Mouse (Mus musculus) forebrain, embryonic 16.5 days (tissue): ENCODE results near the gene Fgf12. TPM values are rescaled to one million over a fixed set of nuclear protein-coding genes. Genes with fewer than 3 reads are reported as not detected.
A peak's percentile ranks its signal among the peaks of the same experiment; 100 is the strongest.

Experiments used
- ATAC-seq: fragments of 200-750 bp; cut with Nextera tagmentation; 2 replicates; pipeline ENCODE4 v1.8.0; 2017; ENCODE audit warnings: mild to moderate bottlenecking, moderate library complexity
- H3K27ac ChIP-seq: fragments of 300-500 bp; sonication (generic); 2 replicates; pipeline ENCODE4 v1.5.1; 2014; ENCODE audit warnings: low read length, control low read depth
- H3K27me3 ChIP-seq: fragments of 300-500 bp; sonication (generic); replicated peaks from 2 replicates; pipeline ENCODE4 v1.6.1; 2014; ENCODE audit warnings: low read length; ENCODE audit not compliant: control insufficient read depth, insufficient read depth
- H3K36me3 ChIP-seq: fragments of 300-500 bp; sonication (generic); 2 replicates; pipeline ENCODE4 v1.6.1; 2014; ENCODE audit not compliant: control insufficient read depth, insufficient read depth
- H3K4me1 ChIP-seq: fragments of 300-500 bp; sonication (generic); replicated peaks from 2 replicates; pipeline ENCODE4 v1.6.1; 2014; ENCODE audit warnings: low read length; ENCODE audit not compliant: control insufficient read depth, insufficient read depth
- H3K4me2 ChIP-seq: fragments of 300-500 bp; sonication (generic); 2 replicates; pipeline ENCODE4 v1.6.1; 2014; ENCODE audit warnings: mild to moderate bottlenecking, low read length, control low read depth
- H3K4me3 ChIP-seq: fragments of 300-500 bp; sonication (generic); replicated peaks from 2 replicates; pipeline ENCODE4 v1.5.1; 2014; ENCODE audit warnings: mild to moderate bottlenecking, low read length, control low read depth
- H3K9ac ChIP-seq: fragments of 300-500 bp; sonication (generic); replicated peaks from 2 replicates; pipeline ENCODE4 v1.6.1; 2014; ENCODE audit warnings: low read depth, low read length, control low read depth
- H3K9me3 ChIP-seq: fragments of 300-500 bp; sonication (generic); 2 replicates; pipeline ENCODE4 v1.6.1; 2016; ENCODE audit warnings: low read length; ENCODE audit not compliant: control insufficient read depth
- WGBS: fragments of 180-500 bp; shearing (Covaris S2); extraction: QIAGEN DNeasy Blood & Tissue Kit; methylation state at CpG from one replicate; pipeline ENCODE4 v1.1.7; 2014; 5-methylcytosine and 5-hydroxymethylcytosine counted together
- polyA plus RNA-seq: library from polyadenylated mRNA; unstranded; fragments of >200 nt; fragmentation: Nextera tagmentation; extraction: Ambion mirVana; gene quantifications from 2 replicates; pipeline ENCODE4 v1.2.1, GENCODE M21; 2015

Gene Fgf12
- polyA plus RNA-seq, 1 experiment from 2014 or later = 25.4 TPM

- H3K4me1 ChIP-seq = no peaks in the 10 kb centered on the region
- H3K27ac ChIP-seq = no peak overlapping the region
- ATAC-seq = peak; percentile 11; the same call in 1 of the 2 replicates
- no peaks in the 10 kb centered on the region for H3K27me3 ChIP-seq
- H3K9ac ChIP-seq = no peak overlapping the region
- H3K9me3 ChIP-seq = no peaks in the 10 kb centered on the region
- H3K4me2 ChIP-seq = no peak overlapping the region
- 86% methylated on average over 6 of the region's 6 CpGs for WGBS
- no peak overlapping the region for H3K4me3 ChIP-seq
- no peaks in the 10 kb centered on the region for H3K36me3 ChIP-seq
These were observed 160.4 kb downstream of the Fgf12 start for GRCm38 (mm10) chr16:28592466-28592865.

DNA sequence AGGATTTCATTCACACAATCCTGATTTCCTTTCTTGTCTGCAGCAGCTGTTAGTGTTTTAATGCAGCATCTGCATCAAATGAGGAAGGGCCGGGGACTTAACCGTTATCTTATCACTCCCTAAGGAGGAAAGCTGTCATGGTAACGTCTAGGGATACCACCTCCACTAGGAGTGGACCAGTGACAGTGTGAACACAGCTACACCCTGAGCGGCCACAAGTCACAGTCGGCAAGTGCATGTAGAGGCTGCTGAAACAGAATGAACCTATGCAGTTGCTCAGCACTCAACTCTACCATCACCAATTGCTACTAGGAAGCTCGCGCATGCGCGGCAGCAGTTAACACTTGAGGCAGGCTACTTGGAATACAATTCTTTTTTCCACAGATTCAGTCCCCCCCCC lies 161.3 kb downstream of the Fgf12 start:
- Histone ChIP-seq H3K27me3 (no peaks in the 10 kb centered on the region), H3K9ac (no peak overlapping the region), H3K4me3 (no peak overlapping the region), H3K36me3 (no peaks in the 10 kb centered on the region), H3K4me1 (no peaks in the 10 kb centered on the region), H3K27ac (no peak overlapping the region), H3K9me3 (no peaks in the 10 kb centered on the region), H3K4me2 (no peak overlapping the region)
- WGBS = 61% methylated on average over 9 of the region's 9 CpGs
- no peak for ATAC-seq

GRCm38 (mm10) chr16:28572212-28572611 lies 180.7 kb downstream of the Fgf12 start:
- no peaks in the 10 kb centered on the region for H3K36me3 ChIP-seq
- no peaks in the 10 kb centered on the region for H3K9me3 ChIP-seq

GRCm38 (mm10) chr16:28564716-28565217 lies 188.1 kb downstream of the Fgf12 start:
- no peaks in the 10 kb centered on the region for H3K9me3 ChIP-seq
- H3K27ac ChIP-seq = no peak overlapping the region
- H3K36me3 ChIP-seq = no peaks in the 10 kb centered on the region
- peak overlapping the region; percentile 68 for H3K9ac ChIP-seq
- peak; percentile 82 for ATAC-seq
- peaks cover 14% of the 10 kb centered on the region for H3K4me1 ChIP-seq
- H3K4me3 ChIP-seq = peak overlapping the region; percentile 76
- WGBS = under 1% methylated on average over 37 of the region's 58 CpGs
- H3K4me2 ChIP-seq = peak overlapping the region; percentile 99
- peaks cover 20% of the 10 kb centered on the region for H3K27me3 ChIP-seq

More at GRCm38 (mm10) chr16:28572212-28572611, 180.7 kb downstream of the Fgf12 start:
- Histone ChIP-seq H3K4me1 (no peaks in the 10 kb centered on the region), H3K27ac (no peak overlapping the region), H3K4me2 (no peak overlapping the region), H3K9ac (no peak overlapping the region), H3K4me3 (no peak overlapping the region), H3K27me3 (no peaks in the 10 kb centered on the region)
- peak; percentile 69; the same call in 1 of the 2 replicates for ATAC-seq
- WGBS = 50% methylated on average over 3 of the region's 3 CpGs

DNA sequence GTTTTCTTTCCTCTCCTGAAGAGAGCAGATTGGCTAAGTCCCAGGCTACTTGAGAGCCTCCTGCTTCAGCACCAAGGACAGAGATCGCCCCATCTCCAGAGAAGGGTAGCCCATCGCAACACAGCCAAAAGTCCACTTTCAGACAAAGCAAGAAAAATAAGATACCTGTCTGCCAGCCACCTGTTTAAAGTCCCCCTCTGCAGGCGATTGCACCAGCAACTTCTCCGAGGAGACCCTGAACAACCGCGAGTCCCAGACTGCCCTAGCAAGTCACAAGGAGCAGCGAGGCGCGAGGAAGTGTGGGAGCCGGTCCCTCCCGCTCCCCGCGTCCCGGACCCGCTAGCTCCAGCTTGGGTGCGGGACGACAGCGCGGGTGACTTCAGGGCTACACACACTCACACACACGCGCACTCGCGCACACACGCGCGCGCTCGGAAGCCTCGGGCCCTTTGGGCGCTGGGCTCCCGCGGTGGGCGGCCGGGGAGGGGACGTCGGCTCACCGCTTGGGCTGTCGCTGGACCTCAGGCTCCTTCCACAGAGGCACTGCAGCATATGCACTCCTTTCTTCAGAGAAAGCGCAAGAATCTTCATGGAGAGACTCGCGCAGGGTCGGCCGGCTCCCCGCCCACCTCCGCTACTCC lies 188.7 kb downstream of the Fgf12 start:
- no peak overlapping the region for H3K27ac ChIP-seq
- WGBS = under 1% methylated on average over 45 of the region's 45 CpGs
- H3K27me3 ChIP-seq = peaks cover 20% of the 10 kb centered on the region
- peak overlapping the region; percentile 76 for H3K4me3 ChIP-seq
- no peaks in the 10 kb centered on the region for H3K9me3 ChIP-seq
- peaks cover 14% of the 10 kb centered on the region for H3K4me1 ChIP-seq
- no peaks in the 10 kb centered on the region for H3K36me3 ChIP-seq
- ATAC-seq = peak; percentile 77
- peak overlapping the region; percentile 68 for H3K9ac ChIP-seq
- peak overlapping the region; percentile 99 for H3K4me2 ChIP-seq

GRCm38 (mm10) chr16:28562847-28563246 lies 190.0 kb downstream of the Fgf12 start:
- Histone ChIP-seq H3K4me3 (no peak overlapping the region), H3K9ac (no peak overlapping the region), H3K27me3 (peaks cover 20% of the 10 kb centered on the region), H3K9me3 (no peaks in the 10 kb centered on the region), H3K27ac (no peak overlapping the region), H3K4me2 (no peak overlapping the region), H3K36me3 (no peaks in the 10 kb centered on the region), H3K4me1 (peaks cover 14% of the 10 kb centered on the region)
- ATAC-seq = no peak
- WGBS = 78% methylated on average over 6 of the region's 6 CpGs

GRCm38 (mm10) chr16:28555219-28555618 lies 197.6 kb downstream of the Fgf12 start:
- H3K9me3 ChIP-seq = no peaks in the 10 kb centered on the region
- no peak overlapping the region for H3K4me2 ChIP-seq
- no peak overlapping the region for H3K27ac ChIP-seq
- H3K4me1 ChIP-seq = no peaks in the 10 kb centered on the region
- H3K36me3 ChIP-seq = no peaks in the 10 kb centered on the region
- ATAC-seq = no peak
- H3K27me3 ChIP-seq = no peaks in the 10 kb centered on the region
- no peak overlapping the region for H3K4me3 ChIP-seq
- no peak overlapping the region for H3K9ac ChIP-seq
- WGBS = 74% methylated on average over 10 of the region's 10 CpGs

DNA sequence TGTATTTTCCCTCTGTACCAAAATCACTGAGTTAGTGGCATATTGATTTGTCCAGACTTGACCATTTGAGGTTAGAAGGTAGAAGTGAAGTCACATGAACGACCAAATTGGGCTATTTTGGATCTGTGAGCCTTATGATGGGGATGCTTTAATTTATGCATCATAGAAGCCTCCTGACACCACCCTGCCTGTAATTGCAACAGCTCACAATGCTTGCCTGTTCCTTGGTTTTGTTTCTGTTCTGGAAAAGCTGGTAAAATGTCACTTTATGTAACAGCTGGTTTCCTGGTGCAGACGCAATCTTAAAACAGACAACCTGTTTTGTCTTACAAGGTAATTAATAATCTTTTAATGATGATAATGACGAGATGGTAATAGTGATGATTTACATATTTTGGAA lies 213.4 kb downstream of the Fgf12 start:
- H3K9ac ChIP-seq = no peak overlapping the region
- WGBS = 67% methylated on average over 3 of the region's 3 CpGs
- no peak overlapping the region for H3K4me2 ChIP-seq
- no peaks in the 10 kb centered on the region for H3K9me3 ChIP-seq
- no peak overlapping the region for H3K4me3 ChIP-seq
- H3K27ac ChIP-seq = no peak overlapping the region
- ATAC-seq = no peak
- H3K36me3 ChIP-seq = no peaks in the 10 kb centered on the region
- no peaks in the 10 kb centered on the region for H3K27me3 ChIP-seq
- H3K4me1 ChIP-seq = no peaks in the 10 kb centered on the region

DNA sequence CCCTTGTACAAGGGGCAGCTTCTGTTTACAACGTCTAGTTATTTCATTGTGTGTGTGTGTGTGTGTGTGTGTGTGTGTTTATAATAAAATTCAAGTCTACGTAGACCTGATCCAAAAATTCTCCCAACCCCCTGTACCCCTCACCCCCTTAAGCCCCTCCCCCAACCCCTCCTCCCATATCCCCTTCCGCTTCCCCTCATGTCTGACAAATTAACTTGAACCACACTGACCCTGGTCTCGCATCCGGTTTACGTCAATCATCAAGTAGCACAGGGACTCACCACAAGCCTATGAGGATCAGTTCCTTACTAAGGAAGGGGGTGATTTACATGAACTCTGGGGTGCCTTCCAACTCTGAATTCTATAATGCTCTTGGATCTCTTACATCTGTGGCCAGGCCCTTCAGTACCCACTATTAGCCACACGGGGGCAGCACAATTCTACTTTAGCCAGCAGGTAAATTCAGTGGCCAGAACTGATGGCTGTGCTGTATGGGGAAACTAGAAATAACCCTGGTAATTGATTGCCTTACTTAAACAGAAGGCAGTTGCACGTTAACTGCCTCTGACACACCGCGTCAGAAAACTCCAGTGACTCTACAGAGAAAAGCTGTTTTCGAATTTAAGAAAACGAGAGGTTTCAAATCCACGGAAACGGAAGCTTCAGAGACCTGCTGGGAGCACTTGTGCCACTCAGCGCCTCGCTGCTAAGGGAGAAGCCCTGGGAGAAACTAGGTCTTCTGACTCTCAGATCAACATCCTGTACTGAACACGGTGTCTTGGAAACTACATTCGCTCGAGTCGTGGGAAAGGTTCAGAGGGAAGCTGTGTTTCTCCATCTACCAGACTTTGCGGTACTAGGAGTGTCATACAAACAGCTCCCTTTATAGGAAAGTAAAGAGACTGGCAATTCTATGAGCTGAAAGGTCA lies 235.0 kb downstream of the Fgf12 start:
- Histone ChIP-seq H3K4me2 (peak overlapping the region; percentile 37), H3K4me3 (peak overlapping the region; percentile 15), H3K27me3 (no peaks in the 10 kb centered on the region), H3K4me1 (no peaks in the 10 kb centered on the region), H3K27ac (no peak overlapping the region), H3K9ac (0 out of 2 replicates have a peak overlapping the region, but pooled peaks have one; percentile 6), H3K36me3 (no peaks in the 10 kb centered on the region), H3K9me3 (no peaks in the 10 kb centered on the region)
- ATAC-seq = peak; percentile 89
- 32% methylated on average over 21 of the region's 21 CpGs for WGBS
